Mouse (Mus musculus) frontal cortex, postnatal 25 days (tissue): Measurements from ENCODE around the gene BC030867.

Experiments
- DNase-seq, 2 experiments: peaks; one replicate each; pipeline ENCODE4 v3.0.0; 2022; ENCODE audit warnings: low spot score in 2 of 2

BC030867 gene

GRCm38 (mm10) chr11:102221243-102221953, 27.3 kb upstream of the BC030867 start:
- no peak for DNase-seq

GRCm38 (mm10) chr11:102221954-102222351, 26.7 kb upstream of the BC030867 start:
- DNase-seq: no peak

- no peak for DNase-seq
Observed at GRCm38 (mm10) chr11:102223166-102223565, 25.5 kb upstream of the BC030867 start.

GRCm38 (mm10) chr11:102224686-102225085, 24.0 kb upstream of the BC030867 start:
- no peak for DNase-seq

- no peak for DNase-seq
Observed at GRCm38 (mm10) chr11:102225221-102225620, 23.5 kb upstream of the BC030867 start.

GRCm38 (mm10) chr11:102226067-102226978, 22.4 kb upstream of the BC030867 start:
- no peak for DNase-seq

- DNase-seq: no peak
Observed at GRCm38 (mm10) chr11:102227270-102228190, 21.2 kb upstream of the BC030867 start.

GRCm38 (mm10) chr11:102228191-102228545, 20.5 kb upstream of the BC030867 start:
- DNase-seq: no peak

GRCm38 (mm10) chr11:102228646-102229268, 19.9 kb upstream of the BC030867 start:
- DNase-seq: no peak

GRCm38 (mm10) chr11:102229331-102229953, 19.2 kb upstream of the BC030867 start:
- no peak for DNase-seq

- peak; percentile 93 to 94 for DNase-seq
Observed at GRCm38 (mm10) chr11:102230006-102230741, 18.5 kb upstream of the BC030867 start, which contains the start of gene Hdac5. TSS of gene Hdac5 (minus strand) at chr11:102230166.

GRCm38 (mm10) chr11:102236022-102236421, 12.7 kb upstream of the BC030867 start:
- no peak for DNase-seq

GRCm38 (mm10) chr11:102240636-102241035, 8.0 kb upstream of the BC030867 start:
- no peak for DNase-seq

GRCm38 (mm10) chr11:102241246-102241645, 7.4 kb upstream of the BC030867 start:
- DNase-seq: no peak

GRCm38 (mm10) chr11:102241874-102242273, 6.8 kb upstream of the BC030867 start:
- DNase-seq: no peak

- DNase-seq: peak; percentile 64 to 65
Observed at GRCm38 (mm10) chr11:102244926-102245449, 3.7 kb upstream of the BC030867 start.

GRCm38 (mm10) chr11:102245581-102246272, 3.0 kb upstream of the BC030867 start:
- DNase-seq: no peak

GRCm38 (mm10) chr11:102246273-102246635, 2.4 kb upstream of the BC030867 start:
- DNase-seq: no peak

GRCm38 (mm10) chr11:102246871-102247270, 1.8 kb upstream of the BC030867 start:
- no peak for DNase-seq
